Mouse (Mus musculus): ENCODE results near the gene Sox1. TPM values are rescaled to one million over a fixed set of nuclear protein-coding genes. Genes with fewer than 3 reads are reported as not detected.

Gene Sox1
- polyA plus RNA-seq, 1 experiment from 2014 or later, result 1.6 TPM

DNA sequence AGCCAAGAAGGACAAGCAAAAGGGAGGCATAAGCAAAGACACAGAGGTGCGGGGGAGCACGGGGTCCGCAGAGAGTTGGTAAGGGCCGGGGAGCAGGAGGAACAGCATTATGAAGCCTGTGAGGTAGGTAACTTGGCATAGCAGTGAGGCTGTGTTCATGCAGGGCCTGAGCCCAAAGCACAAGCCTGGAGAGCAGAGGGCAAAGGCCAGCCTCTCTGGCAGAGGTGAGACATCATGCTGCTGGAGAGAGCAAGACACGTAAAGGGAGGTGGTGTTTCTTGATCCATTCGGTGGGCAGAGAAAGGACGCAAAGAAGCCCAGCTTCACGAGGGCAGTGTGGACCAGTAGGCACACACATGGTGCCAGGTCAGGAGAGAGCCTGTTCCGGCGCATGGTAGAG lies 44.8 kb downstream of the Sox1 start:
- ATAC-seq, result no peak
- Histone ChIP-seq H3K9me3 (replicated peaks; ENCODE audit: control insufficient read depth, low read length, poor library complexity, severe bottlenecking) (no peaks in the 10 kb centered on the region), H3K27ac (ENCODE audit: low read length) (no peak overlapping the region), H3K4me3 (ENCODE audit: low read depth, low read length) (no peak overlapping the region), H3K9ac (ENCODE audit: low read depth, low read length) (no peak overlapping the region), H3K27me3 (ENCODE audit: control insufficient read depth, insufficient read depth, low read depth, low read length) (no peaks in the 10 kb centered on the region), H3K36me3 (ENCODE audit: control insufficient read depth, insufficient read depth, low read length) (no peaks in the 10 kb centered on the region), H3K4me2 (ENCODE audit: low read length) (no peak overlapping the region), H3K4me1 (ENCODE audit: control insufficient read depth, insufficient read depth, low read length) (no peaks in the 10 kb centered on the region)
- WGBS, result 96% methylated on average over 10 of the region's 10 CpGs

DNA sequence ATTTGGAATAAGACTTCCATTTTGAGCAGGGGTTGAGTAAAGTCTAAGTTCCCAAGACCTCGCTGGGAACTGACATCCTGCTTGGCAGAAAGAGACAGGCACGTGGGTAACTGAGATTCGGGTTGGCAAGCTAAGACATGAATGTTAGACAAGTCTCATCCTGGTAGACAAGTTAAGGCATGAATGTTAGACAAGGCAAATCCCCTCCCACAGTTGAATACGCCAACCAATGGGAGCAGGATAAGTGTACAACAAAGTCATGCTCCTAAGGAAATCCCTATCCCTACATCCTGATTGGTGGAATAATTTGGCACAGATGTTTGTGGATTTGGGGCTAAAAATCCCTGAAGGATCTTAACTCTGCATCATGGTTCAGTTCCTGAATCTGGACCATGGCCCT lies 45.9 kb downstream of the Sox1 start:
- 97% methylated on average over 4 of the region's 4 CpGs for WGBS

DNA sequence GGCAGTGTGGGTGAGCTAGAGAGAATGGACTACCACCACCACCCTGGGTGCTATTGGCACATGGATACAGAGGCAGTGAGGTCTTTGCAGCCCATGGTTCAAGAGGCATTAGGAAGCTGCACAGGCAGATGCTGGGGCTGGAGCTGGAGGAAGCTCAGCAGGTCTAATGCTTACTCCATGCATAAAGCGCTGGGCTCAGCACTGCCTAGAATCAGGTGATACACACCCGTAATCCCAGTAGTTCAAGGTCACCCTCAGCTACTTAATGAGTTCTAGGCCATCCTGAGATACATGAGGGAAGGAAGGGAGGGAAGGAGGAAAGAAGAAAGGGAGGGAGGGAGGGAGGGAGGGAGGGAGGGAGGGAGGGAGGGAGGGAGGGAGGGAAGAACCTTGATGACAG lies 50.2 kb downstream of the Sox1 start:
- no peak overlapping the region for H3K9ac ChIP-seq (ENCODE audit: low read depth, low read length)
- no peak overlapping the region for H3K27ac ChIP-seq (ENCODE audit: low read length)
- 68% methylated on average over 2 of the region's 2 CpGs for WGBS
- no peaks in the 10 kb centered on the region; the same call in 1 of the 2 replicates for H3K27me3 ChIP-seq (ENCODE audit: control insufficient read depth, insufficient read depth, low read depth, low read length)
- no peak for ATAC-seq
- H3K36me3 ChIP-seq (ENCODE audit: control insufficient read depth, insufficient read depth, low read length), result no peaks in the 10 kb centered on the region
- no peaks in the 10 kb centered on the region for H3K9me3 ChIP-seq (replicated peaks; ENCODE audit: control insufficient read depth, low read length, poor library complexity, severe bottlenecking)
- peaks cover 11% of the 10 kb centered on the region for H3K4me1 ChIP-seq (ENCODE audit: control insufficient read depth, insufficient read depth, low read length)
- H3K4me2 ChIP-seq (ENCODE audit: low read length), result no peak overlapping the region
- no peak overlapping the region for H3K4me3 ChIP-seq (ENCODE audit: low read depth, low read length)

More for the DNA sequence above, 45.9 kb downstream of the Sox1 start:
- peaks cover 3% of the 10 kb centered on the region; the same call in 1 of the 2 replicates for H3K4me1 ChIP-seq (ENCODE audit: control insufficient read depth, insufficient read depth, low read length)
- no peaks in the 10 kb centered on the region for H3K36me3 ChIP-seq (ENCODE audit: control insufficient read depth, insufficient read depth, low read length)
- H3K9me3 ChIP-seq (replicated peaks; ENCODE audit: control insufficient read depth, low read length, poor library complexity, severe bottlenecking), result no peaks in the 10 kb centered on the region
- H3K27ac ChIP-seq (ENCODE audit: low read length), result no peak overlapping the region
- no peak for ATAC-seq
- no peak overlapping the region for H3K9ac ChIP-seq (ENCODE audit: low read depth, low read length)
- no peak overlapping the region for H3K4me3 ChIP-seq (ENCODE audit: low read depth, low read length)
- no peaks in the 10 kb centered on the region for H3K27me3 ChIP-seq (ENCODE audit: control insufficient read depth, insufficient read depth, low read depth, low read length)
- H3K4me2 ChIP-seq (ENCODE audit: low read length), result no peak overlapping the region

DNA sequence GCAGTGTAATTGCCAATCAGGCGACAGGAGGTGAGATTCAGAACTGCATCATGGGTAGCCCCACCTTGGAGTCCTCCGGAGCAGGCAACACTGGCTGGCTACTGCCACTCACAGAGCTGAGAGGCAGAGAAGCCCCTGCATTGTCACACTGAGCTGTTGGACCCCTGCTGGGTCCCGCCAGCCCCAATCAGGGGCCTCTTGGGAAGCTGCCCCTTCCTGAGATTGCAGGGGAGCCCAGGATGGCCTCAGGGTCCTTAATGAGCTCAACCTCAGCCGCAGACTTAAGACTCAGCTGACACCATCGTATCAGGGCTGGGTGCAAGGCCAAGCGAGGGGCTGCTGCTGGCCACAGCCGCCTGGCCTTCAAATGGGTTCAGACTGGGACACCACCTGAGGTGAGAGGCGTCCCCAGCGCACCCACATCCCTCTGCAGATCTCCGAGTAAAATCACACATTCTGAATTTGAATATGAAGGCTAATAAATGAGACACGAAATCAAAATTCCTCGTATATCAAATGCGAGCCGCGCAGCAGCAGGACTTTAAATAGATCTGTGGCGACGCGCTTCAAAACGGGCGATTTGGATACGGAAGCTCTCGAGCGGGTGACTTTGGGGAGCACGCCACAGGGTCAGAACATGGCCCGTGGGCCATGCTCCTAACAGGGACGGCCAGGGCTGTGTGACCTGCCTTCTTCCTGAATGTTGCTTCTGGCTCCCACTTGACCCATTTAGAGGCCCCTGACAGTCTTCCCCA lies 51.0 kb downstream of the Sox1 start:
- peak overlapping the region; percentile 52 for H3K9ac ChIP-seq (ENCODE audit: low read depth, low read length)
- H3K27ac ChIP-seq (ENCODE audit: low read length), result no peak overlapping the region
- peak overlapping the region; percentile 46 for H3K4me2 ChIP-seq (ENCODE audit: low read length)
- no peaks in the 10 kb centered on the region; the same call in 1 of the 2 replicates for H3K27me3 ChIP-seq (ENCODE audit: control insufficient read depth, insufficient read depth, low read depth, low read length)
- ATAC-seq, result peak; percentile 80
- no peaks in the 10 kb centered on the region for H3K36me3 ChIP-seq (ENCODE audit: control insufficient read depth, insufficient read depth, low read length)
- peaks cover 11% of the 10 kb centered on the region for H3K4me1 ChIP-seq (ENCODE audit: control insufficient read depth, insufficient read depth, low read length)
- H3K4me3 ChIP-seq (ENCODE audit: low read depth, low read length), result peak overlapping the region; percentile 22
- H3K9me3 ChIP-seq (replicated peaks; ENCODE audit: control insufficient read depth, low read length, poor library complexity, severe bottlenecking), result no peaks in the 10 kb centered on the region
- WGBS, result 5% methylated on average over 26 of the region's 26 CpGs

Small RNAs within 50 kb of the gene (microRNA-seq; reads per million reads assigned to microRNA genes)
- gene Gm25239, result not detected

Other genes with a start within 250 kb of the Sox1 start
- gene A230072I06Rik, start 116.5 kb upstream of the Sox1 start, polyA plus RNA-seq (2015; fragmentation: Nextera tagmentation; extraction: Ambion mirVana), result 0.11 TPM in 1 of 2 replicates, not detected in the other
- not detected in 2 replicates for gene Spaca7, start 177.7 kb downstream of the Sox1 start, polyA plus RNA-seq (2015; fragmentation: Nextera tagmentation; extraction: Ambion mirVana)

Data from midbrain, embryonic 16.5 days (tissue).